Mouse (Mus musculus) liver, postnatal 0 days (tissue): Measurements from ENCODE around the gene Rhob. TPM values are rescaled to one million over a fixed set of nuclear protein-coding genes. Genes with fewer than 3 reads are reported as not detected.

ENCODE experiments used
- ATAC-seq: fragments of 200-750 bp; cut with Nextera tagmentation; 2 replicates; pipeline ENCODE4 v1.8.0; 2017; ENCODE audit warnings: mild to moderate bottlenecking, moderate library complexity
- DNase-seq: peaks from one replicate; pipeline ENCODE4 v3.0.0-alpha.2; 2016
- H3K27ac ChIP-seq: fragments of 300-500 bp; sonication (generic); 2 replicates; pipeline ENCODE4 v1.5.1; 2014; ENCODE audit warnings: antibody characterized with exemption, moderate library complexity, mild to moderate bottlenecking, low read depth
- H3K27me3 ChIP-seq: fragments of 300-500 bp; sonication (generic); 2 replicates; pipeline ENCODE4 v1.6.1; 2014; ENCODE audit warnings: low read length, control low read depth, mixed read lengths; ENCODE audit not compliant: insufficient read depth
- H3K36me3 ChIP-seq: fragments of 300-500 bp; sonication (generic); replicated peaks from 2 replicates; pipeline ENCODE4 v1.6.1; 2014; ENCODE audit warnings: mild to moderate bottlenecking, control low read depth, low read length, moderate library complexity, mixed read lengths; ENCODE audit not compliant: insufficient read depth
- H3K4me1 ChIP-seq: fragments of 300-500 bp; sonication (generic); 2 replicates; pipeline ENCODE4 v1.6.1; 2014; ENCODE audit warnings: antibody characterized with exemption, mild to moderate bottlenecking, control low read depth; ENCODE audit not compliant: insufficient read depth
- H3K4me2 ChIP-seq: fragments of 300-500 bp; sonication (generic); 2 replicates; pipeline ENCODE4 v1.6.1; 2014; ENCODE audit warnings: low read depth, mild to moderate bottlenecking, low read length, moderate library complexity, mixed read lengths
- H3K4me3 ChIP-seq: fragments of 300-500 bp; sonication (generic); 2 replicates; pipeline ENCODE4 v1.5.1; 2014; ENCODE audit warnings: low read depth, low read length
- H3K9ac ChIP-seq: fragments of 300-500 bp; sonication (generic); replicated peaks from 2 replicates; pipeline ENCODE4 v1.6.1; 2014; ENCODE audit warnings: mild to moderate bottlenecking, moderate library complexity
- H3K9me3 ChIP-seq: fragments of 300-500 bp; sonication (generic); 2 replicates; pipeline ENCODE4 v1.6.1; 2016; ENCODE audit warnings: mild to moderate bottlenecking, control low read depth, low read length, mixed read lengths
- CTCF ChIP-seq: sonication (generic); IDR thresholded peaks from 2 replicates; pipeline ENCODE4 v1.5.1; 2016; ENCODE audit warnings: antibody characterized with exemption, low read depth
- EP300 ChIP-seq: IDR thresholded peaks from 2 replicates; pipeline ENCODE4 v1.6.1; 2016; ENCODE audit warnings: antibody characterized with exemption, low read depth, mild to moderate bottlenecking
- WGBS: fragments of 180-500 bp; shearing (Covaris S2); extraction: QIAGEN DNeasy Blood & Tissue Kit; methylation state at CpG from one replicate; pipeline ENCODE4 v1.1.7; 2014; ENCODE audit not compliant: insufficient replicate concordance; 5-methylcytosine and 5-hydroxymethylcytosine counted together
- polyA plus RNA-seq: library from polyadenylated mRNA; unstranded; fragments of >200 nt; fragmentation: Nextera tagmentation; extraction: Ambion mirVana; gene quantifications from 2 replicates; pipeline ENCODE4 v1.2.1, GENCODE M21; 2015

Gene Rhob
- polyA plus RNA-seq, 1 experiment from 2014 or later, result 6.9 TPM

DNA sequence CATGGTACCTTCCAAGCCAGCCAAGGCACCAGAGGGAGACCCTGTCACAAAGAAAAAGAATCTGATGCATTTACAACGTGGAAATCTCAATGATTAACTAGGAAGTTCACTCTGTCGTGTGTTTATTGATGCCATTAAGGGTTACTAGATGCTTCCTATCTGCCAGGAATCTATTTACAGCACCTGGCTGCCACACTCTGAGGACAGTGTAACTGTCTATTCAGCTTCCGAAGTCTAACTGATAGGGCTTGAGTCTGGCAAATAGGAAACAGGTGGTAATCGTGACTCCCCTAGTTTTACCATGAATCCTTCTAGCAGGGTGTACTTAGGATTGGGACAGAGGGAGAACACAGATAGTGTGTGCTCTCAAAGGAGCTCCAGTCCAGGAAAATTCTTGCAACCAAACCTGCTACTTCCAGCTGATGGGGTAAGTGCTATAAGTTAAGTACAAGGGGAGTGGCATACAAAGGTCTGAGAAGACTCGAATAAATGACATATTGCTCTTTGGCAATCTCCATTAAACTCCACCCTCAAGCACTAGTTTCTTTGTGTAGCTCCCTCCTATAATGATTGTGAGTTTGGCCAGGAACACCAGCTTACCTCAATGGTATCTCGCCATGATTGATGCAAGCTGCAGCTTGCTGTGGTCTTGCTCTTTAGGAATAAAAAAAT, 10.6 kb upstream of the Rhob start:
- Histone ChIP-seq H3K27ac (no peak overlapping the region), H3K4me3 (no peak overlapping the region)

DNA sequence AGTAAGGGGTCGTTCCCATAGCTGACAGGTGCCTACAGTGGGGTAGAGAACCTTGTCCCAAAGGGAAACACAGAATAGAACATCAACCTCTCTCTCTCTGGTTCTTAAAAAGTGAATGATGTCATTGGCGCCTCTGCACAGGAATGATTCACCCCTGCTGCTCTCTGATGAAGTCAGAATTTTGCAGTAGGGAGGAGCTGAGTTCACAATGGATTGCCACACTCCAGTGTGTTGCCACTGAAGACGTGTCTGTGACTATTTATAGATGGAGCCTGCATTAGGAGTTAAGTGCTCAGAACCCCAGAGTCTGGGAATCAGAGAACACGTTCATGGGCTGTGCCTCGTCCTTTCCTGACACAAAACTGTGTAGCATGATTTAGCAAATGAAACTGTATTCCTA, 9.9 kb upstream of the Rhob start:
- H3K4me1 ChIP-seq, result peaks cover 16% of the 10 kb centered on the region
- DNase-seq (peak; percentile 34), ATAC-seq (peak; percentile 80)
- no peaks in the 10 kb centered on the region for H3K36me3 ChIP-seq
- H3K4me2 ChIP-seq, result no peak overlapping the region
- WGBS, result 44% methylated on average over 5 of the region's 5 CpGs
- no peak for TF ChIP-seq CTCF
- peak; percentile 45; the same call in 1 of the 2 replicates for TF ChIP-seq EP300
- no peak overlapping the region for H3K27ac ChIP-seq
- H3K27me3 ChIP-seq, result no peaks in the 10 kb centered on the region
- no peak overlapping the region for H3K4me3 ChIP-seq
- no peak overlapping the region for H3K9ac ChIP-seq
- H3K9me3 ChIP-seq, result no peaks in the 10 kb centered on the region

More for the DNA sequence above, 10.6 kb upstream of the Rhob start:
- 40% methylated on average over 6 of the region's 6 CpGs for WGBS
- TF ChIP-seq EP300 (no peak), CTCF (no peak)
- ATAC-seq (0 out of 2 replicates have a peak, but pooled peaks have one; percentile 22), DNase-seq (no peak)
- H3K9ac ChIP-seq, result no peak overlapping the region
- no peak overlapping the region for H3K4me2 ChIP-seq
- no peaks in the 10 kb centered on the region for H3K36me3 ChIP-seq
- no peaks in the 10 kb centered on the region for H3K9me3 ChIP-seq
- no peaks in the 10 kb centered on the region for H3K27me3 ChIP-seq
- H3K4me1 ChIP-seq, result peaks cover 16% of the 10 kb centered on the region

DNA sequence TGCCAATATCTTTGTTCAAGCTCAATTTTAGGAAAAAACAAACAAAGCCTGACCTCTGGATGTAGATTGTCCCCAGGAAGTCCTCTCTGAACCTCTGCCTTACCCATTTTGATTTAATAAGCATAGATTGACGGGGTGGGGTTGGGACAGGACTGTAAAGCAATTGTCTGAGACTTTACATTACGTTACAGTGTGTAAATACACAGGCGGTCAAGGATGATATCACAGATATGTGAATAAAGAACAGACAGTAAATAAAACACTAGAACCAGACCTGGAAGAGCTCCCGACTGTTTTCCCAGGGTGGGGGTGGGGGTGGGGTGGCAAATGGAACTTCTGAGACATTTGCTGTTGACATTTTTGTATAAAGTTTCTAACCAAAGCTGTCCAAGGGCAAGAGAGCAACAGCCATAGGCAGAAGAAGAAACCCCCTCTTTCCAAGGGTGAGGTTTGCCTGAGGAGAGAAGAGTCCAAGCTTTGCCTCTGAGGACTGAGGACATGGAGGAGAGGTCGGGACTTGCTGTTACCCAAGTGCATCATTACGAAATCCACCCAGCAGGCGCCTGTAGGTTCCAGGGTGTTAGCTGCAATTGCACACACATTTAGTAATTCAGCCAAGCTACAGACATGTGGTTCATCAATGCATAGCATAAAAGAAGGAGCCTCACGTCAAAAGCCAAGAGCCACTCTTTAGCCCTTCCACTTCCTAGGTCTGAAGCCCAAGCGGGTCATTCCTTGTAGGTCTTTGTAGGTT, 7.3 kb upstream of the Rhob start:
- no peaks in the 10 kb centered on the region for H3K36me3 ChIP-seq
- TF ChIP-seq EP300 (no peak), CTCF (no peak)
- peak overlapping the region; percentile 86 for H3K27ac ChIP-seq
- H3K9ac ChIP-seq, result no peak overlapping the region
- H3K4me3 ChIP-seq, result no peak overlapping the region
- 34% methylated on average over 9 of the region's 9 CpGs for WGBS
- H3K27me3 ChIP-seq, result no peaks in the 10 kb centered on the region
- DNase-seq (peak; percentile 62), ATAC-seq (peak; percentile 81)
- H3K9me3 ChIP-seq, result no peaks in the 10 kb centered on the region
- H3K4me2 ChIP-seq, result no peak overlapping the region
- H3K4me1 ChIP-seq, result peaks cover 16% of the 10 kb centered on the region

DNA sequence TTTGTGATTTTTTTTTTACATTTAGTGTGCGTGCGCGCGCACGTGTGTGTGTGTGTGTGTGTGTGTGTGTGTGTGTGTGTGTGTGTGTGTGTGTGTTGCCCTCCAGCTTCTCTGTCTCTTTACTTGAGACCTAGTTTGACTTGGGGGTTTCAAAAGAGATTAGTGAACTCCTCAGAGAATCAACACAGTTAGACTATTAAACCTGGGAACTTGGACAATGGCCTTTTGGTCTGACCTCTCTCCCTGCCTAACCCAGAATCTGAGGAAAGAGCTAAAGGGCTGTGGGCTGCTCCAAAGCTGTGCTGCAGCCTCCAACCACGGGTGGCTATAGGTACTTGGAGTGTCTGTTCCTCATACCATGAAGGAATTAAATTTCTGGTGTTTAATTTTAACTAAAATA, 4.3 kb upstream of the Rhob start:
- Histone ChIP-seq H3K27me3 (no peaks in the 10 kb centered on the region), H3K27ac (no peak overlapping the region), H3K9ac (no peak overlapping the region), H3K36me3 (no peaks in the 10 kb centered on the region), H3K9me3 (no peaks in the 10 kb centered on the region), H3K4me3 (no peak overlapping the region), H3K4me2 (no peak overlapping the region), H3K4me1 (peaks cover 16% of the 10 kb centered on the region)
- no peak for ATAC-seq
- no peak for TF ChIP-seq CTCF
- TF ChIP-seq EP300, result no peak
- DNase-seq, result no peak
- WGBS, result 73% methylated on average over 6 of the region's 6 CpGs

DNA sequence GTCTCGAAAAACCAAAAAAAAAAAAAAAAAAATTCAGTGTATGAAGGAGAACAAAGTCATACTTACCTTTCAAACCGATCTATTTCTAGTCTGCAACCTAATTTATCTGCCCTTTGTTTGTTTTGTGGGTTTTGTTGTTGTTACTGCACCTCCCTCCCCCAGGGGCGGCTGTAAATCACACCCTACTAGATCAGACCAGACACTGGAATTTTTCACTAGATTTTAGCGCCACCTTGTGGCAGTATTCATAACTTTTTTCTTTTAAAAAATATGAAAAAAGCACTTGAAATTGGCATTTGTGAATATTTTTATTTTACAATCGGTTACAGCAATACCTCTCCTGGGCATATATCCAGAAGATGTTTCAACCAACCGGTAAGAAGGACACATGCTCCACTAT, 2.7 kb upstream of the Rhob start:
- ATAC-seq, result no peak
- DNase-seq, result no peak
- Histone ChIP-seq H3K4me2 (no peak overlapping the region), H3K36me3 (no peaks in the 10 kb centered on the region), H3K4me3 (no peak overlapping the region), H3K9ac (no peak overlapping the region), H3K27me3 (no peaks in the 10 kb centered on the region), H3K9me3 (no peaks in the 10 kb centered on the region), H3K4me1 (peaks cover 11% of the 10 kb centered on the region), H3K27ac (no peak overlapping the region)
- no peak for TF ChIP-seq EP300
- peak; percentile 60 for TF ChIP-seq CTCF
- 12% methylated on average over 6 of the region's 6 CpGs for WGBS

DNA sequence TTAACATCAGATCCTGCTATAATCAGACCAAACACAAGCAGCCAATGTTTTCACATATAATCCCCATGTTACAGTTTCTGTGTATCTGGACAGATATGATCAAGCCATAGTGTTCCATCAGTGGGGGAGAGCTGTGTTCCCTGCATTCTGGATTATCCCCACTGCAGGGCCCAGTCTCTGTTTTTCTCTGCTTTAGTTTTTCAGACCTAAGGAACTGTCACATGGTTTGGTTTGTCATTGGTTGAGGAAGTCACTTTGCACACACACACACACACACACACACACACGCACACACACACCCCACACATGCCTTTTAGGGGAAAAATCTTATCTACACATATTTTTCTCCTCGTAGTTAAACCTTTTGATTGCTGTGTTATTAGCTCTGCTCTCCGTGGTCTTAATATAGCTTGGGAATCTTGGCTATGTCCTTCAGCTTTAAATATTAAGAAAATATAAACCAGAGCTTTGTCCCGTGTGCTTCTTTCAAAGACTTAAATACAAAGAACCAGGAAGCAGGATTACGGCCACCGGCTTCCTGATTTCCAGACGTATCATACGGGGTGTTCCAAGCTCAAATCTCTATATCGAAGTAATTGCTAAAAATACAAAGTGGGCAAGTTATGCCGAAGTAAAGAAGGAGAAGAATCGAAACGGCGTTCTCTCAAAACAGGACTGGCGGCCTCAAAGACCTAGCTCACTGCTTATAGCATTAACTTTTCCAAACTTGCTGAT, 1.9 kb upstream of the Rhob start:
- TF ChIP-seq EP300 (no peak), CTCF (no peak)

More for the DNA sequence above, 1.9 kb upstream of the Rhob start:
- no peaks in the 10 kb centered on the region for H3K9me3 ChIP-seq
- H3K36me3 ChIP-seq, result no peaks in the 10 kb centered on the region
- DNase-seq (no peak), ATAC-seq (no peak)
- H3K27ac ChIP-seq, result peak overlapping the region; percentile 85; the same call in 1 of the 2 replicates
- no peaks in the 10 kb centered on the region for H3K27me3 ChIP-seq
- WGBS, result 61% methylated on average over 14 of the region's 14 CpGs
- peaks cover 17% of the 10 kb centered on the region; the same call in 1 of the 2 replicates for H3K4me1 ChIP-seq
- H3K9ac ChIP-seq, result no peak overlapping the region
- no peak overlapping the region for H3K4me2 ChIP-seq
- H3K4me3 ChIP-seq, result no peak overlapping the region
